Mouse (Mus musculus): Measurements from ENCODE around the gene Nek5.

DNA sequence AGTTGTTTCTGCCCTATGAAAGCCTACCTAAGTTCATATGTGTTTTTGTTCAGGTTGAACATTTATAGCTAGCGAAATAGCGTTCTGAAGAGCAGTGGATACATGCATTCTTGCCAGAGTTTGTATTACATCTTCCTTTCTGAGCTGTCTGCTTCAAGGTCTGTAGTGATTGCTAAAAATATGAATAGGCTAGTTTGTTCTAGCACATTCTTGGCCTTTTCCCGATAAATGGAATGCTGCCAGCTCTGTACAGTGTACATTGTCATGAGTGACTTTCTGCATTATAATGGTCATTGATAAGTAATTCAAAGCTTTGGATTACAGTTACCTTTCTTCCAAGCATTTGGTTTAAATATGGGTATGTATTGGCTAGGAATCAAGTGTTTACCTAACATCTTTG lies 63.7 kb downstream of the Nek5 start:
- TF ChIP-seq POLR2A (IDR thresholded peaks at IDR 0.05; ENCODE audit: borderline replicate concordance, low read depth, low read length) (no peak), CTCF (IDR thresholded peaks at IDR 0.05; ENCODE audit: low read depth, low read length) (no peak)
